Mouse (Mus musculus) C2C12 (cell line): ENCODE measurements around the gene H2-M10.2. TPM values are rescaled to one million over a fixed set of nuclear protein-coding genes. Genes with fewer than 3 reads are reported as not detected.

Source experiments
- H3K27me3 ChIP-seq: one replicate; pipeline ENCODE4 v1.6.1; 2011; ENCODE audit not compliant: control insufficient read depth, insufficient read depth, insufficient read length
- H3K36me3 ChIP-seq: one replicate; pipeline ENCODE4 v1.6.1; 2011; ENCODE audit not compliant: control insufficient read depth, insufficient read depth
- H3K4me3 ChIP-seq: one replicate; pipeline ENCODE4 v1.5.1; 2011; ENCODE audit warnings: mild to moderate bottlenecking, control low read depth; ENCODE audit not compliant: poor library complexity, insufficient read depth, severe bottlenecking
- H3K79me2 ChIP-seq: one replicate; pipeline ENCODE4 v1.6.1; 2011; ENCODE audit not compliant: control insufficient read depth, insufficient read depth
- H3K79me3 ChIP-seq: one replicate; pipeline ENCODE4 v1.6.1; 2011; ENCODE audit warnings: low read depth, control low read depth
- H3ac ChIP-seq: one replicate; pipeline ENCODE3; 2011; ENCODE audit warnings: low read depth; ENCODE audit not compliant: control insufficient read depth, insufficient read length
- CEBPB ChIP-seq: IDR thresholded peaks from one replicate; pipeline ENCODE4 v1.6.1; 2011; ENCODE audit warnings: low read depth, mild to moderate bottlenecking, control low read depth, moderate library complexity
- CTCF ChIP-seq: IDR thresholded peaks from one replicate; pipeline ENCODE4 v1.5.1; 2011; ENCODE audit not compliant: control insufficient read depth, insufficient read depth, insufficient read length
- FOSL1 ChIP-seq: IDR thresholded peaks from one replicate; pipeline ENCODE4 v1.8.0; 2011; ENCODE audit warnings: mild to moderate bottlenecking, low read length; ENCODE audit not compliant: poor library complexity, insufficient read depth, severe bottlenecking
- MAX ChIP-seq: IDR thresholded peaks from one replicate; pipeline ENCODE4 v1.6.1; 2011; ENCODE audit warnings: mild to moderate bottlenecking, control low read depth
- MYOD1 ChIP-seq: IDR thresholded peaks from one replicate; pipeline ENCODE4 v1.6.1; 2011; ENCODE audit warnings: low read depth; ENCODE audit not compliant: control insufficient read depth, insufficient read length
- MYOG ChIP-seq: IDR thresholded peaks from one replicate; pipeline ENCODE4 v1.6.1; 2011; ENCODE audit not compliant: control insufficient read depth, insufficient read length; ENCODE audit errors: extremely low read depth
- USF1 ChIP-seq: IDR thresholded peaks from one replicate; pipeline ENCODE4 v1.6.1; 2011; ENCODE audit warnings: low read depth, mild to moderate bottlenecking, control low read depth, moderate library complexity
- polyA plus RNA-seq: library from polyadenylated mRNA; unstranded; fragments of >200 nt; fragmentation: generic; extraction: Trizol; gene quantifications from one replicate; pipeline ENCODE4 v1.2.1, GENCODE M21; 2012; ENCODE audit warnings: missing spikeins

Gene H2-M10.2
- polyA plus RNA-seq, 1 experiment: not detected

GRCm38 (mm10) chr17:36257969-36258368, 28.3 kb downstream of the H2-M10.2 start, which contains the start of gene Rpp21:
Gene Rpp21 (minus strand): TSS chr17:36258069.
- Histone ChIP-seq H3K79me3 (no peaks in the 10 kb centered on the region), H3ac (peak within 1 kb of the TSS; percentile 98), H3K27me3 (no peaks in the 10 kb centered on the region), H3K4me3 (peak within 1 kb of the TSS; percentile 46), H3K79me2 (no peaks in the 10 kb centered on the region), H3K36me3 (peaks cover 32% of the 10 kb centered on the region)
- TF ChIP-seq MYOG: no peak

GRCm38 (mm10) chr17:36257241-36257947, 28.9 kb downstream of the H2-M10.2 start:
- Histone ChIP-seq H3K27me3 (no peaks in the 10 kb centered on the region), H3K36me3 (peaks cover 27% of the 10 kb centered on the region), H3K79me2 (no peaks in the 10 kb centered on the region), H3K79me3 (no peaks in the 10 kb centered on the region), H3K4me3 (peak overlapping the region; percentile 46), H3ac (peak overlapping the region; percentile 98)
- TF ChIP-seq CTCF (peak; percentile 21), MAX (no peak)

GRCm38 (mm10) chr17:36253087-36253600, 33.1 kb downstream of the H2-M10.2 start:
- Histone ChIP-seq H3K79me2 (no peaks in the 10 kb centered on the region), H3K79me3 (no peaks in the 10 kb centered on the region), H3K27me3 (no peaks in the 10 kb centered on the region), H3ac (no peak overlapping the region), H3K36me3 (no peaks in the 10 kb centered on the region), H3K4me3 (no peak overlapping the region)
- TF ChIP-seq MYOD1: no peak
- TF ChIP-seq CTCF: no peak
- no peak for TF ChIP-seq USF1
- TF ChIP-seq MYOG: no peak
- no peak for TF ChIP-seq CEBPB
- TF ChIP-seq FOSL1: no peak
- no peak for TF ChIP-seq MAX

- Histone ChIP-seq H3K79me2 (no peaks in the 10 kb centered on the region), H3K27me3 (no peaks in the 10 kb centered on the region), H3K79me3 (no peaks in the 10 kb centered on the region), H3K36me3 (no peaks in the 10 kb centered on the region), H3K4me3 (no peak overlapping the region), H3ac (no peak overlapping the region)
- TF ChIP-seq FOSL1 (no peak), MYOG (no peak), MAX (no peak), USF1 (peak; percentile 44), CTCF (no peak)
These were observed 33.9 kb downstream of the H2-M10.2 start for GRCm38 (mm10) chr17:36252250-36252876.

- Histone ChIP-seq H3K4me3 (no peak overlapping the region), H3K79me2 (no peaks in the 10 kb centered on the region), H3K27me3 (no peaks in the 10 kb centered on the region), H3K79me3 (no peaks in the 10 kb centered on the region), H3ac (no peak overlapping the region), H3K36me3 (no peaks in the 10 kb centered on the region)
- TF ChIP-seq USF1 (no peak), CTCF (no peak), MYOG (no peak), MYOD1 (no peak), FOSL1 (no peak), MAX (no peak), CEBPB (no peak)
These were observed 37.4 kb downstream of the H2-M10.2 start for GRCm38 (mm10) chr17:36248886-36249285.

GRCm38 (mm10) chr17:36245741-36246140, 40.5 kb downstream of the H2-M10.2 start:
- no peaks in the 10 kb centered on the region for H3K27me3 ChIP-seq
- H3ac ChIP-seq: no peak overlapping the region
- H3K79me2 ChIP-seq: no peaks in the 10 kb centered on the region
- no peaks in the 10 kb centered on the region for H3K36me3 ChIP-seq
- no peaks in the 10 kb centered on the region for H3K79me3 ChIP-seq
- no peak for TF ChIP-seq MYOD1
- TF ChIP-seq MAX: no peak
- no peak for TF ChIP-seq MYOG
- TF ChIP-seq USF1: no peak
- TF ChIP-seq CTCF: no peak
- TF ChIP-seq CEBPB: no peak
- no peak for TF ChIP-seq FOSL1
- H3K4me3 ChIP-seq: no peak overlapping the region
